Mouse (Mus musculus) forebrain, embryonic 12.5 days (tissue): ENCODE data around the gene Hsfy2. TPM values are rescaled to one million over a fixed set of nuclear protein-coding genes. Genes with fewer than 3 reads are reported as not detected.

Experiments
- ATAC-seq: fragments of 200-750 bp; cut with Nextera tagmentation; 2 replicates; pipeline ENCODE4 v1.8.0; 2017; ENCODE audit warnings: moderate TSS enrichment; ENCODE audit not compliant: low FRiP score
- H3K27ac ChIP-seq: fragments of 300-500 bp; sonication (generic); 2 replicates; pipeline ENCODE4 v1.5.1; 2016; ENCODE audit warnings: mild to moderate bottlenecking
- H3K27me3 ChIP-seq: fragments of 300-500 bp; sonication (generic); 2 replicates; pipeline ENCODE4 v1.6.1; 2016; ENCODE audit warnings: mild to moderate bottlenecking
- H3K36me3 ChIP-seq: fragments of 300-500 bp; sonication (generic); replicated peaks from 2 replicates; pipeline ENCODE4 v1.6.1; 2016; ENCODE audit warnings: mild to moderate bottlenecking
- H3K4me1 ChIP-seq: fragments of 300-500 bp; sonication (generic); 2 replicates; pipeline ENCODE4 v1.6.1; 2016
- H3K4me2 ChIP-seq: fragments of 300-500 bp; sonication (generic); 2 replicates; pipeline ENCODE4 v1.6.1; 2016; ENCODE audit warnings: mild to moderate bottlenecking, moderate library complexity
- H3K4me3 ChIP-seq: fragments of 300-500 bp; sonication (generic); replicated peaks from 2 replicates; pipeline ENCODE4 v1.5.1; 2016; ENCODE audit warnings: mild to moderate bottlenecking
- H3K9ac ChIP-seq: fragments of 300-500 bp; sonication (generic); 2 replicates; pipeline ENCODE4 v1.6.1; 2016; ENCODE audit warnings: mild to moderate bottlenecking
- H3K9me3 ChIP-seq: fragments of 300-500 bp; sonication (generic); 2 replicates; pipeline ENCODE4 v1.6.1; 2016
- WGBS: fragments of 180-500 bp; shearing (Covaris S2); methylation state at CpG from one replicate; pipeline ENCODE4 v1.1.7; 2016; 5-methylcytosine and 5-hydroxymethylcytosine counted together
- polyA plus RNA-seq: library from polyadenylated mRNA; unstranded; fragments of >200 nt; fragmentation: Nextera tagmentation; extraction: Ambion mirVana; gene quantifications from 2 replicates; pipeline ENCODE4 v1.2.1, GENCODE M21; 2016

Hsfy2 gene
- polyA plus RNA-seq = not detected in 2 replicates

GRCm38 (mm10) chr1:56637335-56637734, at the start of gene Hsfy2:
Gene Hsfy2, minus strand, starts transcription at chr1:56637435.
- Histone ChIP-seq H3K9ac (no peak within 1 kb of the TSS), H3K36me3 (no peaks in the 10 kb centered on the region), H3K4me1 (no peaks in the 10 kb centered on the region), H3K27me3 (no peaks in the 10 kb centered on the region), H3K9me3 (no peaks in the 10 kb centered on the region), H3K4me3 (no peak within 1 kb of the TSS), H3K27ac (no peak within 1 kb of the TSS), H3K4me2 (no peak within 1 kb of the TSS)
- no peak for ATAC-seq
- 88% methylated on average over 2 of the region's 2 CpGs for WGBS

DNA sequence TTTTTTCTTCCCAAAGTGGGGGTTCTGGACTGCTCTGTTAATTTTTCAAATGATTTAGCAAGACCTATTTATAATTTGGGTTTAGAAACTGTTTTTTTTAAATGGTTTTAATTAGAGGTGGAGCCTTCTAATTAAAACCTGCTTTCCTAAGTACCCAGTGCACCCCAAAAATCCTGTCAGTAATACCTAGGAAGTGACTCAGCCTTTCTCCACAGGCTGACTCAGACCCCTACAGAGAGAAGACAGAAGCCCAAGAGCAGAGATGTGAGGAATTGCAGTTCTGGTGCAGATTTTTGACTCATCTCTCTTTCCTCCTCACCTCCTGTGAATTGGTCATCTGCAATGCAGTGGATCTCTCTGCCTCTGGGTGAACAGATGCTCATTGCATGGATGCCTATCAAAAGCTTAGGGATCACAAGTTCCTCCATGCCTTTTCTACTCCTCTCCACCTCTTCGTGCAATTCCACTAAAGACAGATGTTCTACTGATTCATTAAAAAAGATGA, 47.9 kb upstream of the Hsfy2 start:
- Histone ChIP-seq H3K27me3 (no peaks in the 10 kb centered on the region), H3K27ac (no peak overlapping the region), H3K9me3 (no peaks in the 10 kb centered on the region), H3K36me3 (no peaks in the 10 kb centered on the region), H3K4me3 (no peak overlapping the region), H3K4me2 (no peak overlapping the region), H3K9ac (no peak overlapping the region), H3K4me1 (no peaks in the 10 kb centered on the region)
- ATAC-seq = no peak
- WGBS = 85% methylated on average over 1 of the region's 1 CpGs

- no peaks in the 10 kb centered on the region for H3K36me3 ChIP-seq
- ATAC-seq = no peak
- H3K9me3 ChIP-seq = no peaks in the 10 kb centered on the region
- no peak overlapping the region for H3K9ac ChIP-seq
- no peak overlapping the region for H3K27ac ChIP-seq
- no peak overlapping the region for H3K4me3 ChIP-seq
- no peak overlapping the region for H3K4me2 ChIP-seq
- H3K27me3 ChIP-seq = no peaks in the 10 kb centered on the region
- no peaks in the 10 kb centered on the region for H3K4me1 ChIP-seq
These were observed 47.3 kb upstream of the Hsfy2 start for GRCm38 (mm10) chr1:56684512-56684911.

- H3K27me3 ChIP-seq = no peaks in the 10 kb centered on the region
- 92% methylated on average over 2 of the region's 2 CpGs for WGBS
- H3K4me3 ChIP-seq = no peak overlapping the region
- H3K27ac ChIP-seq = no peak overlapping the region
- H3K4me2 ChIP-seq = no peak overlapping the region
- no peak overlapping the region for H3K9ac ChIP-seq
- H3K9me3 ChIP-seq = no peaks in the 10 kb centered on the region
- H3K4me1 ChIP-seq = no peaks in the 10 kb centered on the region
- ATAC-seq = no peak
- H3K36me3 ChIP-seq = no peaks in the 10 kb centered on the region
These were observed 44.0 kb upstream of the Hsfy2 start for GRCm38 (mm10) chr1:56681258-56681657.

- H3K27me3 ChIP-seq = no peaks in the 10 kb centered on the region
- H3K27ac ChIP-seq = no peak overlapping the region
- H3K9ac ChIP-seq = no peak overlapping the region
- no peaks in the 10 kb centered on the region for H3K9me3 ChIP-seq
- no peaks in the 10 kb centered on the region for H3K36me3 ChIP-seq
- H3K4me3 ChIP-seq = no peak overlapping the region
- ATAC-seq = no peak
- 48% methylated on average over 2 of the region's 2 CpGs for WGBS
- peaks cover 13% of the 10 kb centered on the region; the same call in 1 of the 2 replicates for H3K4me1 ChIP-seq
- H3K4me2 ChIP-seq = no peak overlapping the region
These were observed 38.0 kb upstream of the Hsfy2 start for GRCm38 (mm10) chr1:56675253-56675652.

DNA sequence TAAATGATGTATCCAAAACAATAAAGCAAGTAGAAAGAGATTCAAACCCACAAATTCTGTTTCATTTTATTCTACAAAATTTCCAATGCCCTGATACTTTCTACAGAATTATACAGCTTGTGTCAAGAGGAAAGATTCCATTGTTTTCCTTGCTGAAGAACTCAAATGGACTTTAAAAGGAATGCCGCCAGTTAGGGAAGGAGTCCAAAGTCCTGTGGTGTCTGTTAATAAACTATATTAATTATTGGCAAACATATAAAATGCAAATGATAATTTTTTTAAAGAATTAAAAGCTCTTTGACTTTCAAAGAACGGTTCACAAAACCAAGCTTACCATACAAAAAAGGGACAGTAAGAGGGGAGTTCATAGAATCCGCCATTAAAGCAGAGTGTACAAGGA, 37.4 kb upstream of the Hsfy2 start:
- H3K9me3 ChIP-seq = no peaks in the 10 kb centered on the region
- H3K9ac ChIP-seq = no peak overlapping the region
- H3K4me2 ChIP-seq = no peak overlapping the region
- WGBS = 94% methylated on average over 3 of the region's 3 CpGs
- H3K4me1 ChIP-seq = peaks cover 13% of the 10 kb centered on the region; the same call in 1 of the 2 replicates
- H3K27ac ChIP-seq = no peak overlapping the region
- no peak overlapping the region for H3K4me3 ChIP-seq
- ATAC-seq = no peak
- H3K36me3 ChIP-seq = no peaks in the 10 kb centered on the region
- H3K27me3 ChIP-seq = no peaks in the 10 kb centered on the region

GRCm38 (mm10) chr1:56671241-56671945, 34.2 kb upstream of the Hsfy2 start:
- ATAC-seq = peak; percentile 57; the same call in 1 of the 2 replicates

GRCm38 (mm10) chr1:56670509-56670908, 33.3 kb upstream of the Hsfy2 start:
- WGBS = 67% methylated on average over 5 of the region's 5 CpGs
- no peak overlapping the region for H3K9ac ChIP-seq
- H3K4me3 ChIP-seq = no peak overlapping the region

More at GRCm38 (mm10) chr1:56671241-56671945, 34.2 kb upstream of the Hsfy2 start:
- no peak overlapping the region for H3K27ac ChIP-seq
- 23% methylated on average over 8 of the region's 8 CpGs for WGBS
- H3K27me3 ChIP-seq = no peaks in the 10 kb centered on the region
- peaks cover 13% of the 10 kb centered on the region; the same call in 1 of the 2 replicates for H3K4me1 ChIP-seq
- no peak overlapping the region for H3K9ac ChIP-seq
- no peak overlapping the region for H3K4me2 ChIP-seq
- no peaks in the 10 kb centered on the region for H3K9me3 ChIP-seq
- H3K4me3 ChIP-seq = no peak overlapping the region
- no peaks in the 10 kb centered on the region for H3K36me3 ChIP-seq

GRCm38 (mm10) chr1:56664606-56665005, 27.4 kb upstream of the Hsfy2 start:
- H3K4me2 ChIP-seq = no peak overlapping the region
- no peaks in the 10 kb centered on the region for H3K36me3 ChIP-seq
- H3K4me3 ChIP-seq = no peak overlapping the region
- no peak for ATAC-seq
- 82% methylated on average over 3 of the region's 3 CpGs for WGBS
- no peak overlapping the region for H3K27ac ChIP-seq
- no peaks in the 10 kb centered on the region for H3K27me3 ChIP-seq
- H3K9ac ChIP-seq = no peak overlapping the region
- no peaks in the 10 kb centered on the region for H3K4me1 ChIP-seq
- H3K9me3 ChIP-seq = no peaks in the 10 kb centered on the region

More at GRCm38 (mm10) chr1:56670509-56670908, 33.3 kb upstream of the Hsfy2 start:
- ATAC-seq = 0 out of 2 replicates have a peak, but pooled peaks have one; percentile 30
- no peaks in the 10 kb centered on the region for H3K27me3 ChIP-seq
- H3K4me1 ChIP-seq = peaks cover 13% of the 10 kb centered on the region; the same call in 1 of the 2 replicates
- no peaks in the 10 kb centered on the region for H3K9me3 ChIP-seq
- H3K4me2 ChIP-seq = no peak overlapping the region
- no peaks in the 10 kb centered on the region for H3K36me3 ChIP-seq
- no peak overlapping the region for H3K27ac ChIP-seq

DNA sequence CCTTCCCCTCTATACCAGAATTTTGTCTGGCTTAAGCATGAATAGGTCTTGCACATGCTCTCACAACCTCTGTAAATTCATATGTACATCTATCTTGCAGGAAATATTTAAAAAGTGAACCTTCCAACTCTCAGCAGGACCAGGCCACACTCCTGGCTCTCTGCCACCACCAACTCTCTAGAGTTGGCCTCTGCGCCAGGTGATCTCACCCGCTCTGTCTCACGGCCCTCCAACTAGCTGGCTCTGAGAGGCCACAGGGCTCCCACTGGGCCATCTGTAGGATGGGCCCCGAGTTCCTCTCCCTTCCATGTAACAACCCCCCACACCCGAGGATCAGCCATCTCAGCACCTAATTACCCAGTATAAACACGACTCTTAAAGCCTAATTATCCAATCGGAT, 10.4 kb downstream of the Hsfy2 start:
- no peak overlapping the region for H3K4me3 ChIP-seq
- no peak overlapping the region for H3K9ac ChIP-seq
- no peak overlapping the region for H3K27ac ChIP-seq
- 75% methylated on average over 7 of the region's 7 CpGs for WGBS
- H3K9me3 ChIP-seq = no peaks in the 10 kb centered on the region
- H3K4me1 ChIP-seq = no peaks in the 10 kb centered on the region
- ATAC-seq = no peak
- H3K27me3 ChIP-seq = no peaks in the 10 kb centered on the region
- no peaks in the 10 kb centered on the region for H3K36me3 ChIP-seq
- no peak overlapping the region for H3K4me2 ChIP-seq

GRCm38 (mm10) chr1:56624304-56624703, 12.9 kb downstream of the Hsfy2 start:
- Histone ChIP-seq H3K36me3 (no peaks in the 10 kb centered on the region), H3K4me1 (no peaks in the 10 kb centered on the region), H3K4me2 (no peak overlapping the region), H3K9me3 (no peaks in the 10 kb centered on the region), H3K9ac (no peak overlapping the region), H3K27ac (no peak overlapping the region), H3K4me3 (no peak overlapping the region), H3K27me3 (no peaks in the 10 kb centered on the region)
- 93% methylated on average over 3 of the region's 3 CpGs for WGBS
- no peak for ATAC-seq

DNA sequence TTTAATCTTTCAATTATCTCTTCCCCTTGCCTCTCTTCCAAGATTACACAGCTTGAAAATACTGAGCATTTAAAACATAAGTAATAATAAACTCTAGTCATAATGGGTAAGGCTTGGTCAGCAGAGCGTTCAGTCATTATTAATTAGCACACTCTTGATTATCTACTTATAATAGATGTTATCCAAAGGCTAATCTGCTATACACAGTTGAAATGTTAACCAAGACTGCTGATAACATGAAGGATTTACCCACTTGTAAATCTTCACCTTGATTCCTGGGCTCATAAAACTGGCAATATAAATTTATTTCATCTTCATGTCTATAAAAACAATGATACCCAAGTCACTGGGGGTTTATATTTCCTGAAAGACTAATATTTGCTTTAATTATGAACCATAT, 24.9 kb downstream of the Hsfy2 start:
- H3K4me3 ChIP-seq = no peak overlapping the region
- 86% methylated on average over 1 of the region's 1 CpGs for WGBS
- H3K9ac ChIP-seq = no peak overlapping the region
- H3K9me3 ChIP-seq = no peaks in the 10 kb centered on the region
- H3K4me1 ChIP-seq = no peaks in the 10 kb centered on the region
- no peak overlapping the region for H3K27ac ChIP-seq
- H3K36me3 ChIP-seq = no peaks in the 10 kb centered on the region
- H3K27me3 ChIP-seq = no peaks in the 10 kb centered on the region
- ATAC-seq = no peak
- no peak overlapping the region for H3K4me2 ChIP-seq
